Mouse (Mus musculus) forebrain, embryonic 11.5 days (tissue): ENCODE results near the gene 1700067K01Rik. TPM values are rescaled to one million over a fixed set of nuclear protein-coding genes. Genes with fewer than 3 reads are reported as not detected.

Source experiments
- ATAC-seq: fragments of 200-750 bp; cut with Nextera tagmentation; replicated peaks from 2 replicates; pipeline ENCODE4 v1.8.0; 2017; ENCODE audit warnings: moderate TSS enrichment; ENCODE audit not compliant: low FRiP score
- DNase-seq: peaks from one replicate; pipeline ENCODE4 v3.0.0-alpha.2; 2017; ENCODE audit warnings: low spot score
- H3K27ac ChIP-seq: fragments of 300-500 bp; sonication (generic); 2 replicates; pipeline ENCODE4 v1.5.1; 2014; ENCODE audit warnings: low read depth, low read length
- H3K27me3 ChIP-seq: fragments of 300-500 bp; sonication (generic); 2 replicates; pipeline ENCODE4 v1.6.1; 2014; ENCODE audit warnings: mild to moderate bottlenecking, low read length, mixed read lengths; ENCODE audit not compliant: control insufficient read depth, insufficient read depth
- H3K36me3 ChIP-seq: fragments of 300-500 bp; sonication (generic); 2 replicates; pipeline ENCODE4 v1.6.1; 2014; ENCODE audit warnings: mild to moderate bottlenecking, low read length, moderate library complexity, mixed read lengths; ENCODE audit not compliant: control insufficient read depth, insufficient read depth
- H3K4me1 ChIP-seq: fragments of 300-500 bp; sonication (generic); replicated peaks from 2 replicates; pipeline ENCODE4 v1.6.1; 2014; ENCODE audit warnings: low read length, mixed read lengths; ENCODE audit not compliant: control insufficient read depth, insufficient read depth
- H3K4me2 ChIP-seq: fragments of 300-500 bp; sonication (generic); 2 replicates; pipeline ENCODE4 v1.6.1; 2014; ENCODE audit warnings: low read depth, mild to moderate bottlenecking, low read length, moderate library complexity, mixed read lengths; ENCODE audit not compliant: severe bottlenecking
- H3K4me3 ChIP-seq: fragments of 300-500 bp; sonication (generic); 2 replicates; pipeline ENCODE4 v1.5.1; 2014; ENCODE audit warnings: low read depth, low read length
- H3K9ac ChIP-seq: fragments of 300-500 bp; sonication (generic); 2 replicates; pipeline ENCODE4 v1.6.1; 2014; ENCODE audit warnings: low read length
- H3K9me3 ChIP-seq: fragments of 300-500 bp; sonication (generic); 2 replicates; pipeline ENCODE4 v1.6.1; 2016; ENCODE audit warnings: low read length, mixed read lengths; ENCODE audit not compliant: control insufficient read depth
- WGBS: fragments of 180-500 bp; shearing (Covaris S2); extraction: QIAGEN DNeasy Blood & Tissue Kit; methylation state at CpG from one replicate; pipeline ENCODE4 v1.1.7; 2014; 5-methylcytosine and 5-hydroxymethylcytosine counted together
- polyA plus RNA-seq: library from polyadenylated mRNA; unstranded; fragments of >200 nt; fragmentation: Nextera tagmentation; extraction: Ambion mirVana; gene quantifications from 2 replicates; pipeline ENCODE4 v1.2.1, GENCODE M21; 2014

1700067K01Rik gene
- polyA plus RNA-seq, 1 experiment from 2014 or later: 0.90 TPM

GRCm38 (mm10) chr8:84024171-84024570 is 22.9 kb downstream of the 1700067K01Rik start:
- no peak overlapping the region for H3K4me2 ChIP-seq
- DNase-seq (peak; percentile 85), ATAC-seq (no peak)
- H3K27ac ChIP-seq: no peak overlapping the region
- WGBS: 11% methylated on average over 10 of the region's 10 CpGs
- no peaks in the 10 kb centered on the region for H3K36me3 ChIP-seq
- no peaks in the 10 kb centered on the region for H3K9me3 ChIP-seq
- no peak overlapping the region for H3K4me3 ChIP-seq
- peaks cover 25% of the 10 kb centered on the region for H3K27me3 ChIP-seq
- 0 out of 2 replicates have a peak, but pooled peaks cover 3% of the 10 kb centered on the region for H3K4me1 ChIP-seq
- H3K9ac ChIP-seq: no peak overlapping the region

DNA sequence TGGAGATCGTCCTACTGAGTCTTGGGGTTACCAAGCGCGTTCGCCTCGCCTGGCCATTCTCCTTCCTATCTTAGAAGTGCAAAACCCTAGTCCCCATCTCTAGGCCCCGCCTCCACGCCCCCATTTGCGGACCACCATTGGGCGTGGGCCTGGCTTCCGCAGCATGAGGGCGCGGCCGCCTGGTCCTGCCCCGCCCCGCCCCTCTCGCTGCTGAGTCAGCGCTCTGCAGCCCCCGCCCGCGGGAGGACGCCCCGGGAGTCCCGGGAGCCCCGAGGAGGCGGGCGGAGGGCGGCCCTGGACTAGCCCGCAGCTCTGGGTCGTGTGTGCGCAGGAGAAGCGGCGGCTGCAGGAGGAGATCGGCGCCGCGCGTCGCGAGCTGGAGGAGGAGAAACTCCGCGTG is 24.6 kb downstream of the 1700067K01Rik start:
- peak; percentile 80 for ATAC-seq

GRCm38 (mm10) chr8:84027449-84027848 is 26.1 kb downstream of the 1700067K01Rik start:
- WGBS: 15% methylated on average over 10 of the region's 10 CpGs
- Histone ChIP-seq H3K9ac (no peak overlapping the region), H3K27me3 (peaks cover 16% of the 10 kb centered on the region), H3K4me1 (no peaks in the 10 kb centered on the region), H3K9me3 (no peaks in the 10 kb centered on the region), H3K4me2 (no peak overlapping the region), H3K4me3 (no peak overlapping the region), H3K27ac (no peak overlapping the region), H3K36me3 (no peaks in the 10 kb centered on the region)
- ATAC-seq: no peak
- peak; percentile 46 for DNase-seq

More for the DNA sequence above, 24.6 kb downstream of the 1700067K01Rik start:
- H3K9me3 ChIP-seq: no peaks in the 10 kb centered on the region
- H3K27me3 ChIP-seq: peaks cover 22% of the 10 kb centered on the region
- no peaks in the 10 kb centered on the region for H3K36me3 ChIP-seq
- peak overlapping the region; percentile 34 for H3K4me3 ChIP-seq
- WGBS: 1% methylated on average over 41 of the region's 41 CpGs
- H3K4me1 ChIP-seq: 0 out of 2 replicates have a peak, but pooled peaks cover 3% of the 10 kb centered on the region
- peak; percentile 86 for DNase-seq
- no peak overlapping the region for H3K27ac ChIP-seq
- H3K9ac ChIP-seq: peak overlapping the region; percentile 41; the same call in 1 of the 2 replicates
- H3K4me2 ChIP-seq: peak overlapping the region; percentile 61

GRCm38 (mm10) chr8:84029272-84029671 is 28.0 kb downstream of the 1700067K01Rik start:
- Histone ChIP-seq H3K36me3 (no peaks in the 10 kb centered on the region), H3K4me3 (no peak overlapping the region), H3K9ac (no peak overlapping the region), H3K4me2 (no peak overlapping the region), H3K9me3 (no peaks in the 10 kb centered on the region), H3K27me3 (peaks cover 16% of the 10 kb centered on the region), H3K4me1 (no peaks in the 10 kb centered on the region), H3K27ac (no peak overlapping the region)
- no peak for DNase-seq
- 93% methylated on average over 5 of the region's 5 CpGs for WGBS
- ATAC-seq: no peak

DNA sequence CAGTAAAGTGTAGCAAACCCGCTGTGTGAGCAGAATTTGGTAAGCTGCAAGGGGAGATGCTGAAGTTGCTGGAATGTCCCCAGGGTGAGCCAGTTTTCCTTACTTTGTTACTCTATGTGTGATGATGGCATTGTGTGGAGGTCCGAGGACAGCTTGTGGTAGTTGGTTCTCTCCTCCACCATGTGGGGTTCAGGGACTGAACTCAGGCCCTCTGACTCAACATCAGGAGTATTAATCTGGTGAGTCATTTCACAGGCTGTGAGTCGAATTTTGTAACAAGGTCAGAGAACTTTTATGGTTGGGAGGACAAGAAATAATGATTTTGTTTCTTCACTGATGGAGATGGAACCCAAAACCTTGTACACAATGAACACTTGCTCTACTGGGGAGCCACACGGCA is 31.5 kb downstream of the 1700067K01Rik start:
- no peaks in the 10 kb centered on the region for H3K9me3 ChIP-seq
- H3K4me3 ChIP-seq: no peak overlapping the region
- H3K4me2 ChIP-seq: no peak overlapping the region
- WGBS: 79% methylated on average over 4 of the region's 4 CpGs
- DNase-seq: no peak
- H3K4me1 ChIP-seq: no peaks in the 10 kb centered on the region
- H3K27me3 ChIP-seq: peaks cover 5% of the 10 kb centered on the region
- no peaks in the 10 kb centered on the region for H3K36me3 ChIP-seq
- no peak overlapping the region for H3K9ac ChIP-seq
- no peak for ATAC-seq
- H3K27ac ChIP-seq: no peak overlapping the region

- H3K9me3 ChIP-seq: no peaks in the 10 kb centered on the region
- H3K4me3 ChIP-seq: no peak overlapping the region
- no peak for ATAC-seq
- no peak overlapping the region for H3K9ac ChIP-seq
- DNase-seq: no peak
- WGBS: 88% methylated on average over 5 of the region's 5 CpGs
- no peaks in the 10 kb centered on the region for H3K36me3 ChIP-seq
- no peak overlapping the region for H3K27ac ChIP-seq
- H3K4me2 ChIP-seq: no peak overlapping the region
- H3K4me1 ChIP-seq: 0 out of 2 replicates have a peak, but pooled peaks cover 8% of the 10 kb centered on the region
- peaks cover 20% of the 10 kb centered on the region for H3K27me3 ChIP-seq
Measured at GRCm38 (mm10) chr8:84038015-84038414, 36.7 kb downstream of the 1700067K01Rik start.

GRCm38 (mm10) chr8:84039050-84039449 is 37.7 kb downstream of the 1700067K01Rik start:
- DNase-seq (peak; percentile 91), ATAC-seq (peak; percentile 30; the same call in 1 of the 2 replicates)
- Histone ChIP-seq H3K36me3 (no peaks in the 10 kb centered on the region), H3K9ac (no peak overlapping the region), H3K9me3 (no peaks in the 10 kb centered on the region), H3K27me3 (peaks cover 30% of the 10 kb centered on the region), H3K4me2 (no peak overlapping the region), H3K4me1 (0 out of 2 replicates have a peak, but pooled peaks cover 8% of the 10 kb centered on the region), H3K4me3 (no peak overlapping the region), H3K27ac (no peak overlapping the region)
- 9% methylated on average over 5 of the region's 5 CpGs for WGBS

- H3K27me3 ChIP-seq: peaks cover 40% of the 10 kb centered on the region
- no peaks in the 10 kb centered on the region for H3K9me3 ChIP-seq
- H3K4me2 ChIP-seq: peak within 1 kb of the TSS; percentile 63
- DNase-seq: peak; percentile 83
- peak within 1 kb of the TSS; percentile 43; the same call in 1 of the 2 replicates for H3K9ac ChIP-seq
- H3K27ac ChIP-seq: no peak within 1 kb of the TSS
- ATAC-seq: peak; percentile 77
- 0 out of 2 replicates have a peak, but pooled peaks cover 8% of the 10 kb centered on the region for H3K4me1 ChIP-seq
- H3K36me3 ChIP-seq: no peaks in the 10 kb centered on the region
- WGBS: 3% methylated on average over 40 of the region's 40 CpGs
- H3K4me3 ChIP-seq: peak within 1 kb of the TSS; percentile 28
Measured at GRCm38 (mm10) chr8:84042066-84042947, 41.0 kb downstream of the 1700067K01Rik start, which contains the start of gene Il27ra. TSS of gene Il27ra (minus strand) at chr8:84042589.
